Mouse (Mus musculus) cerebellum, postnatal 4 days (tissue): ENCODE results near the gene 2310057J18Rik.
A peak's percentile ranks its signal among the peaks of the same experiment; 100 is the strongest.
"Not testable (repeated sequence)": the region's sequence is repeated elsewhere in the genome, so short reads cannot be mapped to it uniquely, and the experiment has no call there.

Source experiments
- DNase-seq, 2 experiments: peaks; one replicate each; pipeline ENCODE4 v3.0.0; 2022; ENCODE audit warnings: low spot score in 2 of 2, mixed read lengths in 1 of 2

2310057J18Rik gene

DNA sequence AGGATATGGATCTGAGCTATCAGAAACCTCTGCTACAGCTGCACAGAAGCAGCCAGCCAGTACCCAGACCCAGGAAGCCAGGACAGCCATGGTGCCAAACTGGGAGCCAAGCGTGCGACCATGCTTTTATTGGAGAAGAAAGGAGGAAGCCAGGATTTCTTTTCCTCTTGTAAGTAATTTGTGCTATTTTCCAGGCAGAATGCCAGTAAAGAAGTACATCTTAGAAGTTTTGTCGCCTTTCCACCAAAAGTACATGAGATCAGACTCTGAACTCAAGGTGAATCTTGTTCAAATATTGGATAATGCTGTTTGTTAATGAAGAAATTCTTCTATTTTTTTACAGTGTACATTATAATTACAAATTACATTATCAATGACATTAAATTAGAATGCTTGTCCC lies at the start of gene 2310057J18Rik:
TSS of gene 2310057J18Rik (minus strand) at position 101 of the 400 bp plus-strand sequence.
- DNase-seq = no peak

DNA sequence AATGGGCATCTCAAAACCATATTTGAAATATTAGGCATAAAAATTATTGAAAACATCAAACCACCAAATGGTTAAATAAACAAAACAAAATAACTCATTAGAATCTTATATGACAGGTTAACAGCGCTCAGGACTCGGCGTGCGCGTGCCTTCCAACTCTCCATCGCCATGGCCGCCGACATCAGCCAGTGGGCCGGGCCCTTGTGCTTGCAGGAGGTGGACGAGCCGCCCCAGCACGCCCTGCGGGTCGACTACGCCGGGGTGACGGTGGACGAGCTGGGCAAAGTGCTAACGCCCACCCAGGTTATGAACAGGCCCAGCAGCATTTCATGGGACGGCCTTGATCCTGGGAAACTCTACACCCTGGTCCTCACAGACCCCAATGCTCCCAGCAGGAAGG lies 43.9 kb upstream of the 2310057J18Rik start:
- not testable (repeated sequence) for DNase-seq

DNA sequence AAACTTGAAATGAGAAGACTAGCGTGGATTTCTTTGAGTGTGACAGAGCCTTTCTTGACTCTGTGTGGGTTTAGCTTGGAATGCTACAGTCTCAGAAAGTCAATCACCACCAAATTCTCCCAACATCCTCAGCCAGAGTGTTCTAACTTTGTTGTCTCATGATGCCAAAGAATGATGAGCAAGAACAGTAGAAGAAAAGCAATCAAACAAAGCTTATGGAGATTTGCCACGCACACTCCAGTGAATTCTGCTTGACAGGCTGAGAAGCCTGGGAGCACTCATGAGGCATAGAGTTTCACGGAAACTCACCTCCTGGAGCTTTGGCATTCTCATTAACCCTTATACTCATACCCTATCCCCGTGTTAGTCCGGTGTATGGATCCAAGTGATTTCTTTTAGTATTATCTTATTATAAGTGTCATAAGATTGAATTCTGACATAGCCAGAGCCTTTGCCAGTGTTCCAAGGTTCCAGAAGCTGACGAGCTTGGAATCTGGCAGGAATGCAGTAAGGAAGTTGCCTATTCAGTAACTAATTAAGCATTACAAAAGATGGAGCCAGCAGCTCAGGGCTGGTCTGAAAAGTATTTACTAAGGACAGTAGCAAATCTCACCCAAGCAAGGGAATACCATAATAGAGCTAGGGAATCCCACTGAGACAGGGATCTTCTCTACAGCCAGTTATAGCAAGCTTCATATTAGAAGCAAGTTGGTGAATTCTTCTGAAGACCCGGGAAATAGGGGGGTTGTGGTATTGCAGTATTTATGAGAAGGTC lies 33.6 kb upstream of the 2310057J18Rik start:
- no peak for DNase-seq

DNA sequence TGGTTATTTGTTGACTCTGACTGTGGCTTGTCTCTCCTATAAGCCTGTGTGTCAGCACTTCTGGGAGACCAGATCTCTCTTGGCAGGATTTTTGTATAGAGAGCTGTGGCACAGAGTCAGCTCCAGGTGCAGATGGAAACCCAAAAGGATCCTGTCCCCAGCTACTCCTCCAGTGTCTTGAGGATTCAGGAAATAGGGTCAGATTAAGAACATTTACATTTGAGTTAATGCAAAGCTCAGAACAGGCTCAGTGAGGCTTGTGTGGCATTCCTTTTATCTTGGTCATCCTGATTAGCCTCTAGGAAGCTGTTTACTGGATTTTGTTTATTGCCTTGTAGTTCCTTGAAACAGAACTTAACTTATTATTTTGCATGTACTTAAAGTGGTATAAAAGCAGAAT lies 11.7 kb upstream of the 2310057J18Rik start:
- DNase-seq = no peak

DNA sequence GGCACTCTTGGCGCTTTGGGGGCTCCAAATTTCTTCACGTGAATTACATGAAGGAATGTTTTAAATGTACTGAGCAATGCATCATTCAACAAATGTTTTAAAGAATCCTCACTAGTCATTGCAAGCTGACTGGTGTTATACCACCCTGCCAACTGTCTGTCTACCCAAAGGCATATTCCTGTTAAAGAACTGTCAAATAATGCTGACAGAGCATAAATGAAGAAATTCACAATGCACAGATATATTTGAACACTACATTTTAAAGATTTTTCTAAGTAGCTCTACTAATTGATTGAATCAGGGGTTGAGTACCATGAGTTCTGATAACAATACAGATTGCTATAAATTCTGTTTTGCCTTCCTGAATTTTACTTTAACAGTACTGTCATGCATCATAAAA lies 2.9 kb upstream of the 2310057J18Rik start:
- DNase-seq = no peak

DNA sequence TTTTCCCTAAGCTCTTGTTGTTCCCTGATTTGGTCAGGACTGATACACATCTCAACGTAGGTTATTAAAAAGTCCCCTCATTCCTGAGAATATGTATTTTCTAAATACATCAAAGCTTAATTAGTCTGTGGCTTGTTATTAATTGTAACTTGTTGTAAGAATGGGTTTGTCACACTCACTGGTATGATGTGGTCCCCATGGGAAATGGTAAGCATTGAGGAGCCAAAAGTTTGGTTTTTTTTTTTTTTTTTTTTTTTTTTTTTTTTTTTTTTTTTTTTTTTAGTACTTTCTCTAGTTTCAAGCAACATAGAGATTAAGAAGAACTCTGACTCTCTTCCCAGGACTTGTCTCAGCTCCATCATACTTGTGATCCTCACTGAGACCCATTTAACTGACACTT lies 17.9 kb downstream of the 2310057J18Rik start:
- DNase-seq = no peak

DNA sequence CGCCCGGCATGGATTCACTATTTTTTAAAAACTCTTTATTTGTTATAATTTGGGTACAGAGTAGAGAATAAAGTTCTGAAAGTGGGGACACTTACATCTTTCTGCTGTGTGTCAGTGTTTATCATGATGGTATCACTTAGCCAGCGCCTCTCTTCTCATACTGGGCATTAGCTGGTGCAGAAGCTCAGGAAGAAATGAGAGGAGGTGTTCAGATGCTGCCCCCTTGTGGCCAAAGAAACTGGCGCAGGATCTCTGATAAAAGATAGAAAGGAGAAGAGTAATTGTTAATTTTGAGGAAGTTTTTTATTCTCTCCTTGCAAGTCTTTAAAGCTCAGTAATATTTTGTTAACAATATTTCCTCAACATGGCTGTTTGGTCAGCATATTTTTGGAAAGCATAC lies 31.0 kb downstream of the 2310057J18Rik start:
- DNase-seq = peak; percentile 48 to 70

DNA sequence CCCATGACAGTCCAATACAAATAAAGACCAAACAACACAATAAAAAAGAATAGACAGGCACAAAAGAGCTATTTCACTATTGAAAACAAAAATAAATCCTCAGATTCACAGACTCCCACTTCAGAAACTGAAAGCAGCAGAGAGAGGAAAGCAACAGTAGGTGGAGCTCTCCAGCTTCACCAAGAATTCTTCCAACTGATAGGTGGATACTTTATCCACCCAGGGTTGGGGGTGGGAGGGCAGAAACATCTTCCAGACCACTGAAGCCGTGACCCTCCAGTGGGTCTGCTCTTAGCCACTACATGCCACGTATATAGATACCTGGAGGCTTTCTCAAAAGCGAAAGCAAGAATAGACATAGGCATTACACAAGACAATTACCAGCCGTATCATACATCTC lies 31.6 kb downstream of the 2310057J18Rik start:
- no peak for DNase-seq
